ENCODE assay signal across 8 mouse cellular contexts in genomic region chr9:121937944-121938355, GRCm38 (mm10). TPM values are rescaled to one million over a fixed set of nuclear protein-coding genes. Genes with fewer than 3 reads are reported as not detected.
A peak's percentile ranks its signal among the peaks of the same experiment; 100 is the strongest.
DNase-seq lines count a peak whose midpoint lies in the region; ATAC-seq and TF ChIP-seq lines count a peak whose summit lies in the region.

No protein-coding gene starts in this region.

- H3K4me3 ChIP-seq in kidney, embryonic 16.5 days (ENCODE audit: low read length): peak overlapping the region; percentile 53
- peak overlapping the region; percentile 50 for H3K4me3 ChIP-seq in forebrain, embryonic 15.5 days
- peak overlapping the region; percentile 40 to 51 for H3K4me3 ChIP-seq in liver, embryonic 14.5 days (ENCODE audit: insufficient read depth in 1 of 2, low read depth in 2 of 2, low read length in 2 of 2)
- H3K4me3 ChIP-seq in stomach, postnatal 0 days (ENCODE audit: low read depth, low read length): peak overlapping the region; percentile 33

- peak; percentile 76 for ATAC-seq in kidney, embryonic 16.5 days (ENCODE audit: low FRiP score, low TSS enrichment)
- ATAC-seq in forebrain, embryonic 15.5 days (replicated peaks): peak; percentile 78
- ATAC-seq in liver, embryonic 14.5 days (ENCODE audit: insufficient read depth): peak; percentile 68
- ATAC-seq in stomach, postnatal 0 days (ENCODE audit: low FRiP score, low TSS enrichment): peak; percentile 45

- peak overlapping the region; percentile 65 for H3K9ac ChIP-seq in kidney, embryonic 16.5 days (replicated peaks; ENCODE audit: low read length)
- peak overlapping the region; percentile 54 for H3K9ac ChIP-seq in forebrain, embryonic 15.5 days (replicated peaks)
- H3K9ac ChIP-seq in liver, embryonic 14.5 days (replicated peaks): 0 out of 2 replicates have a peak overlapping the region, but pooled peaks have one; percentile 5
- 0 out of 2 replicates have a peak overlapping the region, but pooled peaks have one; percentile 31 for H3K9ac ChIP-seq in stomach, postnatal 0 days (ENCODE audit: low read length)

- H3K9me3 ChIP-seq in kidney, embryonic 16.5 days (ENCODE audit: low read length): no peaks in the 10 kb centered on the region
- H3K9me3 ChIP-seq in forebrain, embryonic 15.5 days: no peaks in the 10 kb centered on the region
- no peaks in the 10 kb centered on the region for H3K9me3 ChIP-seq in liver, embryonic 14.5 days (ENCODE audit: control insufficient read depth, low read length)
- H3K9me3 ChIP-seq in stomach, postnatal 0 days (ENCODE audit: control insufficient read depth, low read length): no peaks in the 10 kb centered on the region

- no peaks in the 10 kb centered on the region for H3K4me1 ChIP-seq in kidney, embryonic 16.5 days (ENCODE audit: insufficient read depth, low read length)
- H3K4me1 ChIP-seq in forebrain, embryonic 15.5 days: no peaks in the 10 kb centered on the region
- H3K4me1 ChIP-seq in liver, embryonic 14.5 days (replicated peaks; ENCODE audit: control insufficient read depth in 2 of 2, insufficient read depth in 2 of 2, low read length in 1 of 2): peaks cover 0 to 3% of the 10 kb centered on the region in 2 experiments; a peak in 1 of 4 replicates
- no peaks in the 10 kb centered on the region for H3K4me1 ChIP-seq in stomach, postnatal 0 days (replicated peaks; ENCODE audit: control insufficient read depth, insufficient read depth)

- WGBS in kidney, embryonic 16.5 days: 53% methylated on average over 21 of the region's 21 CpGs
- 60% methylated on average over 21 of the region's 21 CpGs for WGBS in forebrain, embryonic 15.5 days
- 47% methylated on average over 21 of the region's 21 CpGs for WGBS in liver, embryonic 14.5 days (ENCODE audit: insufficient replicate concordance)
- 48% methylated on average over 21 of the region's 21 CpGs for WGBS in stomach, postnatal 0 days

- 0 out of 2 replicates have a peak, but pooled peaks cover 2% of the 10 kb centered on the region for H3K36me3 ChIP-seq in kidney, embryonic 16.5 days (ENCODE audit: insufficient read depth, low read length)
- no peaks in the 10 kb centered on the region for H3K36me3 ChIP-seq in forebrain, embryonic 15.5 days
- H3K36me3 ChIP-seq in liver, embryonic 14.5 days (replicated peaks; ENCODE audit: control insufficient read depth, insufficient read depth, low read depth): no peaks in the 10 kb centered on the region
- H3K36me3 ChIP-seq in stomach, postnatal 0 days (ENCODE audit: control insufficient read depth, insufficient read depth, low read length): no peaks in the 10 kb centered on the region

- no peak overlapping the region for H3K27ac ChIP-seq in kidney, embryonic 16.5 days (ENCODE audit: low read length)
- peak overlapping the region; percentile 67 for H3K27ac ChIP-seq in forebrain, embryonic 15.5 days (replicated peaks)
- H3K27ac ChIP-seq in liver, embryonic 14.5 days: no peak overlapping the region
- H3K27ac ChIP-seq in stomach, postnatal 0 days (replicated peaks): no peak overlapping the region

- no peak for TF ChIP-seq CTCF in liver, embryonic 14.5 days (IDR thresholded peaks at IDR 0.05; ENCODE audit: low read depth)
- TF ChIP-seq CTCF in stomach, postnatal 0 days (IDR thresholded peaks at IDR 0.05; ENCODE audit: low read depth): no peak

- DNase-seq in kidney, postnatal 36 days: no peak
- peak; percentile 23 for DNase-seq in c-Kit-positive CD71-negative TER-119-negative erythroid progenitor cells, embryonic 14.5 days (ENCODE audit: low read depth)
- DNase-seq in liver, embryonic 14.5 days (ENCODE audit: low read depth in 3 of 3, low spot score in 3 of 3): peak; percentile 36 to 48 (median 47)
- DNase-seq in stomach, postnatal 0 days (ENCODE audit: low spot score): no peak
- no peak for DNase-seq in urinary bladder, adult 2 months (ENCODE audit: low spot score)
- DNase-seq in urinary bladder, postnatal 25 days (ENCODE audit: low spot score): no peak

- no peak for TF ChIP-seq EP300 in liver, embryonic 14.5 days (IDR thresholded peaks at IDR 0.05; ENCODE audit: low read depth)
- no peak for TF ChIP-seq EP300 in stomach, postnatal 0 days (optimal IDR thresholded peaks at IDR 0.05)

- no peaks in the 10 kb centered on the region for H3K27me3 ChIP-seq in kidney, embryonic 16.5 days (ENCODE audit: insufficient read depth, low read length)
- no peaks in the 10 kb centered on the region for H3K27me3 ChIP-seq in forebrain, embryonic 15.5 days
- H3K27me3 ChIP-seq in liver, embryonic 14.5 days (ENCODE audit: control insufficient read depth, insufficient read depth, low read length): no peaks in the 10 kb centered on the region
- H3K27me3 ChIP-seq in stomach, postnatal 0 days (ENCODE audit: control insufficient read depth, insufficient read depth, low read length): no peaks in the 10 kb centered on the region

- H3K4me2 ChIP-seq in kidney, embryonic 16.5 days (replicated peaks; ENCODE audit: low read depth, low read length): peak overlapping the region; percentile 52
- peak overlapping the region; percentile 48 for H3K4me2 ChIP-seq in forebrain, embryonic 15.5 days (replicated peaks)
- peak overlapping the region; percentile 57 for H3K4me2 ChIP-seq in liver, embryonic 14.5 days (ENCODE audit: low read depth)
- H3K4me2 ChIP-seq in stomach, postnatal 0 days (replicated peaks; ENCODE audit: low read depth): peak overlapping the region; percentile 42

RNA-seq across cellular contexts. Expression of gene Fam198a, which starts 12.8 kb away (rescaled TPM):
- polyA plus RNA-seq in kidney, embryonic 16.5 days (2015; fragmentation: Nextera tagmentation; extraction: Ambion mirVana): 2.0 and 2.8 TPM in 2 replicates
- 1.4 TPM in 2 replicates for polyA plus RNA-seq in forebrain, embryonic 15.5 days (2015; fragmentation: Nextera tagmentation; extraction: Ambion mirVana)
- 0.08 and 0.14 TPM in 2 replicates for polyA plus RNA-seq in liver, embryonic 14.5 days (2012; rRNA removed)
- 0.10 and 0.13 TPM in 2 replicates for polyA plus RNA-seq in liver, embryonic 14.5 days (2014; fragmentation: Nextera tagmentation; extraction: Ambion mirVana)
- polyA plus RNA-seq in stomach, postnatal 0 days (2015; fragmentation: Nextera tagmentation; extraction: Ambion mirVana): 2.7 and 2.8 TPM in 2 replicates
- 6.7 and 7.3 TPM in 2 replicates for polyA plus RNA-seq in urinary bladder, adult 2 months (2012; rRNA removed)

RNA-seq across cellular contexts. Expression of gene Cyp8b1, which starts 21.8 kb away (rescaled TPM):
- not detected in 2 replicates for polyA plus RNA-seq in kidney, embryonic 16.5 days (2015; fragmentation: Nextera tagmentation; extraction: Ambion mirVana)
- 0.15 TPM in 1 of 2 replicates, not detected in the other for polyA plus RNA-seq in forebrain, embryonic 15.5 days (2015; fragmentation: Nextera tagmentation; extraction: Ambion mirVana)
- polyA plus RNA-seq in liver, embryonic 14.5 days (2012; rRNA removed): 0.67 and 0.74 TPM in 2 replicates
- 1.5 and 1.8 TPM in 2 replicates for polyA plus RNA-seq in liver, embryonic 14.5 days (2014; fragmentation: Nextera tagmentation; extraction: Ambion mirVana)
- 0.85 and 1.2 TPM in 2 replicates for polyA plus RNA-seq in stomach, postnatal 0 days (2015; fragmentation: Nextera tagmentation; extraction: Ambion mirVana)
- 0.13 and 0.14 TPM in 2 replicates for polyA plus RNA-seq in urinary bladder, adult 2 months (2012; rRNA removed)

RNA-seq across cellular contexts. Expression of gene Ackr2, which starts 39.8 kb away (rescaled TPM):
- 0.90 and 1.2 TPM in 2 replicates for polyA plus RNA-seq in kidney, embryonic 16.5 days (2015; fragmentation: Nextera tagmentation; extraction: Ambion mirVana)
- polyA plus RNA-seq in forebrain, embryonic 15.5 days (2015; fragmentation: Nextera tagmentation; extraction: Ambion mirVana): 1.9 and 2.7 TPM in 2 replicates
- 0.07 and 0.08 TPM in 2 replicates for polyA plus RNA-seq in liver, embryonic 14.5 days (2012; rRNA removed)
- 0.20 and 0.37 TPM in 2 replicates for polyA plus RNA-seq in liver, embryonic 14.5 days (2014; fragmentation: Nextera tagmentation; extraction: Ambion mirVana)
- 0.28 and 0.35 TPM in 2 replicates for polyA plus RNA-seq in stomach, postnatal 0 days (2015; fragmentation: Nextera tagmentation; extraction: Ambion mirVana)
- 5.0 and 8.7 TPM in 2 replicates for polyA plus RNA-seq in urinary bladder, adult 2 months (2012; rRNA removed)

RNA-seq across cellular contexts. Expression of gene Pomgnt2, which starts 59.0 kb away (rescaled TPM):
- 19.1 and 19.9 TPM in 2 replicates for polyA plus RNA-seq in kidney, embryonic 16.5 days (2015; fragmentation: Nextera tagmentation; extraction: Ambion mirVana)
- 23.9 and 28.3 TPM in 2 replicates for polyA plus RNA-seq in forebrain, embryonic 15.5 days (2015; fragmentation: Nextera tagmentation; extraction: Ambion mirVana)
- 1.9 and 2.0 TPM in 2 replicates for polyA plus RNA-seq in liver, embryonic 14.5 days (2012; rRNA removed)
- 1.7 and 2.2 TPM in 2 replicates for polyA plus RNA-seq in liver, embryonic 14.5 days (2014; fragmentation: Nextera tagmentation; extraction: Ambion mirVana)
- polyA plus RNA-seq in stomach, postnatal 0 days (2015; fragmentation: Nextera tagmentation; extraction: Ambion mirVana): 6.6 and 7.3 TPM in 2 replicates
- polyA plus RNA-seq in urinary bladder, adult 2 months (2012; rRNA removed): 15.7 and 16.7 TPM in 2 replicates

Comparison
In these comparisons a context has a peak if more than half of its experiments do, and no peak if none do; other contexts are left out.
1. H3K9ac ChIP-seq: peak in every context shown above with its lines; median percentile 65 in kidney, embryonic 16.5 days; 54 in forebrain, embryonic 15.5 days; 31 in stomach, postnatal 0 days; 5 in liver, embryonic 14.5 days.
2. DNase-seq: peak in c-Kit-positive CD71-negative TER-119-negative erythroid progenitor cells, embryonic 14.5 days (single experiment) and liver, embryonic 14.5 days (3 of 3); none in kidney, postnatal 36 days (0 of 2), stomach, postnatal 0 days (single experiment), urinary bladder, adult 2 months (single experiment) and urinary bladder, postnatal 25 days (single experiment).
3. Peak in every context shown above with its lines, with median percentiles within 50 percentile points of each other: ATAC-seq, H3K4me2 ChIP-seq and H3K4me3 ChIP-seq.